Mouse (Mus musculus) intestine, postnatal 0 days (tissue): ENCODE measurements around the gene Srgn. TPM values are rescaled to one million over a fixed set of nuclear protein-coding genes. Genes with fewer than 3 reads are reported as not detected.

ENCODE experiments used
- ATAC-seq: fragments of 200-750 bp; cut with Nextera tagmentation; 2 replicates; pipeline ENCODE4 v1.8.0; 2017; ENCODE audit warnings: mild to moderate bottlenecking, moderate TSS enrichment, moderate library complexity
- H3K27ac ChIP-seq: fragments of 300-500 bp; sonication (generic); 2 replicates; pipeline ENCODE4 v1.5.1; 2014; ENCODE audit warnings: mild to moderate bottlenecking, low read depth, low read length, moderate library complexity
- H3K27me3 ChIP-seq: fragments of 300-500 bp; sonication (generic); replicated peaks from 2 replicates; pipeline ENCODE4 v1.6.1; 2014; ENCODE audit warnings: low read length, mixed read lengths; ENCODE audit not compliant: control insufficient read depth, insufficient read depth
- H3K36me3 ChIP-seq: fragments of 300-500 bp; sonication (generic); 2 replicates; pipeline ENCODE4 v1.6.1; 2014; ENCODE audit warnings: mild to moderate bottlenecking, moderate library complexity; ENCODE audit not compliant: control insufficient read depth, insufficient read depth
- H3K4me1 ChIP-seq: fragments of 300-500 bp; sonication (generic); replicated peaks from 2 replicates; pipeline ENCODE4 v1.6.1; 2014; ENCODE audit warnings: antibody characterized with exemption, low read length, mixed read lengths; ENCODE audit not compliant: control insufficient read depth, insufficient read depth
- H3K4me2 ChIP-seq: fragments of 300-500 bp; sonication (generic); replicated peaks from 2 replicates; pipeline ENCODE4 v1.6.1; 2014; ENCODE audit warnings: low read depth, mild to moderate bottlenecking, moderate library complexity
- H3K4me3 ChIP-seq: fragments of 300-500 bp; sonication (generic); 2 replicates; pipeline ENCODE4 v1.5.1; 2014; ENCODE audit warnings: low read depth, low read length
- H3K9ac ChIP-seq: fragments of 300-500 bp; sonication (generic); 2 replicates; pipeline ENCODE4 v1.6.1; 2014; ENCODE audit warnings: mild to moderate bottlenecking, low read depth, low read length
- H3K9me3 ChIP-seq: fragments of 300-500 bp; sonication (generic); 2 replicates; pipeline ENCODE4 v1.6.1; 2016; ENCODE audit warnings: mixed run types; ENCODE audit not compliant: control insufficient read depth
- CTCF ChIP-seq: sonication (generic); IDR thresholded peaks from 2 replicates; pipeline ENCODE4 v1.5.1; 2016; ENCODE audit warnings: low read depth, mild to moderate bottlenecking, control low read depth, antibody characterized with exemption, moderate library complexity
- WGBS: fragments of 180-500 bp; shearing (Covaris S2); extraction: QIAGEN DNeasy Blood & Tissue Kit; methylation state at CpG from one replicate; pipeline ENCODE4 v1.1.7; 2014; 5-methylcytosine and 5-hydroxymethylcytosine counted together
- polyA plus RNA-seq: library from polyadenylated mRNA; unstranded; fragments of >200 nt; fragmentation: Nextera tagmentation; extraction: Ambion mirVana; gene quantifications from 2 replicates; pipeline ENCODE4 v1.2.1, GENCODE M21; 2015

The Srgn gene
- polyA plus RNA-seq, 1 experiment from 2014 or later: 21.6 TPM

DNA sequence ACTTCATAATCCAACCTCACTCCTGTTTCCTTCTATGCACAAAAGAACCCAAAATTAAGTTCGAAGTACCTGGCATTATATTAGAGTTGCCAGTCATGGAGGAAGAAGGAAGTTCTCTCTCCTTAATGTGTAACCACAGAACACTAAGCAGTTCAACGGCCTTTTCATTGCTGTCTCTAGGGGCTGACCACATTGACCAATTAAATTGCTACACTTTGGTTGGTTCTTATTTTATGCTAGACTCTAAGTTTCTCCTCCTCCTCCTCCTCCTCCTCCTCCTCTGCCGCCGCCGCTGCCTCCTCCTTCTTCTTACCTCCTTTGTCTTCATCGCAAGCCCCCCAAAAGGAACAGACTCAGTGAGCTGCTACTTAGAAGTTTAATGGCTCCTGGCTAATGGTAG is 15.7 kb downstream of the Srgn start:
- Histone ChIP-seq H3K4me1 (no peaks in the 10 kb centered on the region), H3K9me3 (no peaks in the 10 kb centered on the region), H3K4me3 (no peak overlapping the region), H3K36me3 (no peaks in the 10 kb centered on the region), H3K9ac (no peak overlapping the region), H3K27ac (no peak overlapping the region), H3K27me3 (no peaks in the 10 kb centered on the region; the same call in 1 of the 2 replicates), H3K4me2 (no peak overlapping the region)
- no peak for ATAC-seq
- no peak for TF ChIP-seq CTCF
- 77% methylated on average over 6 of the region's 6 CpGs for WGBS

DNA sequence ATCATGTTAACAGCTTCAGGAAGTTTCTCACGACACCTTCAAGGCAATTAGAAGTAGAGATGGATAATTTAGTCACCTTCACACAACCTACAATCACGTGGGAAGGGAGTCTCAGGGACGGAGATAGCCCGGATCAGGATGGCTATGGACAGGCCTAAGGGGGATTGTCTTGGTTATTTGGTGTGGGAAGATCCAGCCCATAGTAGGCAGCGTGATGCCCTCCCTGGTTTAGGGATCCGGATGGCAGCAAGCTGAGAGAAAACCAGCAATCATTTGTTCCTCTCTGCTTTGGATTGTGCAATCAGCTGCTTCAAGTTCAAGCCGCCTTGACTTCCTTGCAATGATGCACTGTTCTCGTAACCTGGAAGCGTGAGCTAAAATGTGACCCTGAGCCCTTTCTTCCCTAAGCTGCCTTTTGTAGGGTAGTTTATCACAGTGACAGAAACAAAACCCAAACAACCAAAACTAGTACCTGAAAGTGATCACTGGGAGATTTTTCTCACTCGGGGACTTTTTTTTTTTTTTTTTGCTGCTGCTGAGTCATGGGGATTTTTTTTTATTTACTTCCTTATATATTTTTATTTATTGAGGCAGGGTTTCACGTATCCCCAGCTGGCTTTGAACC is 18.1 kb downstream of the Srgn start:
- WGBS: 44% methylated on average over 11 of the region's 11 CpGs
- no peaks in the 10 kb centered on the region for H3K36me3 ChIP-seq
- H3K27me3 ChIP-seq: peaks cover 5% of the 10 kb centered on the region; the same call in 1 of the 2 replicates
- peak overlapping the region; percentile 21 for H3K27ac ChIP-seq
- TF ChIP-seq CTCF: no peak
- H3K4me2 ChIP-seq: peak overlapping the region; percentile 59
- no peak overlapping the region for H3K9ac ChIP-seq
- no peak overlapping the region for H3K4me3 ChIP-seq
- H3K9me3 ChIP-seq: no peaks in the 10 kb centered on the region
- no peaks in the 10 kb centered on the region for H3K4me1 ChIP-seq
- no peak for ATAC-seq

DNA sequence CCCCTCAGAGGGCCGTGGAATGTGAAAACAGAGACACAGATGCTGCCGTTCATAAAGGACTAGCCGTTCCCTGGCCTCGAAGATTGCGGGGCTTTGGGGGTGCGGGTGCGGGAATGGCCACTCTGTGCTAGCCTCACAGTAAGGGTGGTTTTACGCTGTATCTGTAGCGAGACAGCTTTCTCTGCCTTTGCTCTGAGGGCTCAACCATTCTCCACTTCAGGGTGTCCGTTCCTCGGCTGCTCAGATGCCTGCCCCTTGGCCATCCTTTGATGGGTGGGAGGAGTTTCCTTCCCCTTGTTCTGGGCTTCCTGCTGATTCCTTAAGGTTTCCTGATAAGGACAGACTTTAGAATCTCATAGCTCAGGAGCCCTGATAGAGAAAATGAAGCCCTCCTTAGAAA is 18.8 kb downstream of the Srgn start:
- Histone ChIP-seq H3K27ac (peak overlapping the region; percentile 21), H3K36me3 (no peaks in the 10 kb centered on the region), H3K4me3 (peak overlapping the region; percentile 30), H3K9ac (no peak overlapping the region), H3K27me3 (peaks cover 5% of the 10 kb centered on the region; the same call in 1 of the 2 replicates), H3K4me1 (no peaks in the 10 kb centered on the region), H3K4me2 (peak overlapping the region; percentile 59), H3K9me3 (no peaks in the 10 kb centered on the region)
- TF ChIP-seq CTCF: no peak
- WGBS: 4% methylated on average over 11 of the region's 11 CpGs
- no peak for ATAC-seq

DNA sequence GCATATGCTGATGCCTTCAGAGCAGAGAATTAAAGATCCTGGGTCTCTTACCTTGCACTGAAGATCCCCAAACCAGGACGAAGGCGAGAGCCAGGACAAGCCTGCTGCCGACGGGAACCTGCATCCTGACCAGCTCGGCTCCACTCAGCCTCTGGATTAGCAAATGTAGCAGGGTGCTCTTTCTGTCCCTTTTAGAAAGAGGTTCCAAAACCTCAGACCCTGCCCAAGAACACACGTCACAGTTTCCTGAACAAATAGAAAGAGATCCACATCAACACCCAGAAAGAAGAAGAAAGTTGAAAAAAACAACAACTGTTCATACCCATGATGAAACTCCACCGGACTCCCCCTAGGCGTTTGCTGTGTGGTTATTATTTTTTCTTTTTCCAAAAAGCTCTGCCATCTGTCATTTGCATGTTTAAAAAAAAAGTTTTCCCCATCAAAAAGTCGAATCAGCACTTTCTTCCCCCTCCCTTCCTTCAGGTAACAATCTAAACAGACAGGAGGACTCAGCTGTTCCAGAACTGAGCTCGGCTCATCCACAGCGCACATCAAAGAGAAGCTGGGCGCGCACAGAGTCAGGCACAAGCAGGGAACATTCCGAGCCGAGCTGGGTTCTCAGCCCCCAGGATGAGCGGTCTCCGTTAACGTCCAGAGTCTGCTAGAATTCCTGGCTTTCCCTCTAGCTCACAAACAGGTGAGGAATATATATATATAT is 19.5 kb downstream of the Srgn start:
- Histone ChIP-seq H3K27ac (0 out of 2 replicates have a peak overlapping the region, but pooled peaks have one; percentile 21), H3K27me3 (peaks cover 5% of the 10 kb centered on the region; the same call in 1 of the 2 replicates), H3K9me3 (no peaks in the 10 kb centered on the region), H3K4me2 (peak overlapping the region; percentile 59), H3K36me3 (no peaks in the 10 kb centered on the region), H3K4me3 (peak overlapping the region; percentile 30), H3K9ac (no peak overlapping the region), H3K4me1 (no peaks in the 10 kb centered on the region)
- TF ChIP-seq CTCF: no peak
- no peak for ATAC-seq
- WGBS: 15% methylated on average over 18 of the region's 18 CpGs

DNA sequence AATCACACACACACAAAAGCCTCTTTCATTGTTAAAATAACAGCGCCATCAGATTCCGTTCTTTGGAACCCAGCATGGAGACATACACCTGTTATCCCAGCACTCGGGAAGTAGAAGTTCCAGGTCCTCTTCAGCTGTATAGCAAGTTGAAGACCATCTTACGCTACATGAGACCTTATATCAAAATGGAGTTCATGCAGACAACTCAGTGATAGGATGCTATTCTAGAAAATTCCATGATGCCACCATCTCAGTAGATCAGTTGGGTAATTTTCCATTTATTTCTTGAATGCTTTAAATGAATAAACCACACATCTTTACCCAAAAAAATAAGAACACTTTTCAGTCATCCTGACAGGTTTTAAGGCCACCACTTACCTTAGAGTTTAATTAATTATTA is 20.2 kb downstream of the Srgn start:
- Histone ChIP-seq H3K9me3 (no peaks in the 10 kb centered on the region), H3K4me1 (no peaks in the 10 kb centered on the region), H3K4me3 (no peak overlapping the region), H3K27ac (no peak overlapping the region), H3K36me3 (no peaks in the 10 kb centered on the region), H3K27me3 (peaks cover 5% of the 10 kb centered on the region; the same call in 1 of the 2 replicates), H3K9ac (no peak overlapping the region), H3K4me2 (peak overlapping the region; percentile 59; the same call in 1 of the 2 replicates)
- WGBS: 90% methylated on average over 4 of the region's 4 CpGs
- TF ChIP-seq CTCF: no peak
- ATAC-seq: no peak

DNA sequence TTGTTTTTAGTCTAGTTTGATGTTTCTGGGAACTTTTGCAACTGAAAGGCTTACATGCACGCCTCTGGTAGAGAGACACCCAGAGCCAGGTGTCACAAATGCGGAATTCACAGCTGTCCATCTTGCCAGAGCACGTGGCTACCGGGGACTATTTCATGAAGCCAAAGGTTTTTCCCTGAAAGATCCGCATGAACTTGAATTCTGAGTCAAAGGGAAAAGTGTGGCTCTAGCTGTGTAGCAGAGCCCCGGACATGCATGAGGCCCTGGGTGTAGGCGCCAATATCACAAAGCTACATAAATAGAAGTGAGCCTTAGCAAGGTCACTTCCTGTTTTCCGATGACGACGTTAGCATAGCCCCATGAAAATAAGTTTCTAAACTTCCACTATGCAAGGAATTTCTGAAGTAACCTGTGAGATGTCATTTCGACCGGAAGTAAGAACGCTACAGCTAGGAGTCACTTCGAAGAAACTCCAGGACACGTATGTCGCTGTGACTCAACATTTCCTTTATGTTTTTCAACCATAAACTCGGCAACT is 21.2 kb downstream of the Srgn start:
- Histone ChIP-seq H3K27me3 (peaks cover 5% of the 10 kb centered on the region; the same call in 1 of the 2 replicates), H3K36me3 (no peaks in the 10 kb centered on the region), H3K4me1 (no peaks in the 10 kb centered on the region), H3K9ac (no peak overlapping the region), H3K9me3 (no peaks in the 10 kb centered on the region), H3K27ac (no peak overlapping the region), H3K4me3 (no peak overlapping the region), H3K4me2 (no peak overlapping the region)
- ATAC-seq: no peak
- TF ChIP-seq CTCF: no peak
- WGBS: 75% methylated on average over 17 of the region's 17 CpGs
